Mouse (Mus musculus): ENCODE measurements around the gene Eprs.

- no peak for TF ChIP-seq ZNF384 (IDR thresholded peaks at IDR 0.05; ENCODE audit: low read depth, low read length)
- no peak for TF ChIP-seq CHD2 (IDR thresholded peaks at IDR 0.05; ENCODE audit: low read depth, low read length)
These were observed 38.8 kb downstream of the Eprs start for GRCm38 (mm10) chr1:185401615-185402014.

Data from ES-E14 (cell line).